Mouse (Mus musculus): Measurements from ENCODE around the gene Tmem81. TPM values are rescaled to one million over a fixed set of nuclear protein-coding genes. Genes with fewer than 3 reads are reported as not detected.

The Tmem81 gene
- total RNA-seq, 2 experiments from 2014 or later, result 1.1 to 1.4 TPM

Other genes with a start within 250 kb of the Tmem81 start
- gene Klhdc8a, start 207.6 kb upstream of the Tmem81 start, total RNA-seq (2021), result under 1 TPM; 0.27 to 0.36 TPM
- gene Nuak2, start 190.1 kb upstream of the Tmem81 start, total RNA-seq (2021), result 1 to 10 TPM in 1 of 2 experiments, under 1 TPM in 1; 0.87 to 1.1 TPM
- gene Tmcc2, start 114.9 kb upstream of the Tmem81 start, total RNA-seq (2021), result 10 to 100 TPM; 36.8 to 41.5 TPM
- 1 to 10 TPM; 9.6 to 9.9 TPM for gene Dstyk, start 88.7 kb upstream of the Tmem81 start, total RNA-seq (2021)
- gene Rbbp5, start 28.9 kb upstream of the Tmem81 start, total RNA-seq (2021), result 10 to 100 TPM; 16.9 to 20.3 TPM
- gene Cntn2, start 37.0 kb downstream of the Tmem81 start, total RNA-seq (2021), result under 1 TPM in 1 of 2 experiments, not detected in 1; 0.11 TPM
- under 1 TPM; 0.26 to 0.32 TPM for gene Nfasc, start 235.6 kb downstream of the Tmem81 start, total RNA-seq (2021)